Mouse (Mus musculus) lung, postnatal 0 days (tissue): ENCODE measurements around the gene Ttc13.

Experiments
- CTCF ChIP-seq: IDR thresholded peaks from 2 replicates; pipeline ENCODE4 v1.5.1; 2016; ENCODE audit warnings: antibody characterized with exemption, mild to moderate bottlenecking
- EP300 ChIP-seq: IDR thresholded peaks from 2 replicates; pipeline ENCODE4 v1.6.1; 2016; ENCODE audit warnings: antibody characterized with exemption, mild to moderate bottlenecking, control low read depth

GRCm38 (mm10) chr8:124763061-124763460, 41.3 kb upstream of the Ttc13 start:
- no peak for TF ChIP-seq EP300
- no peak for TF ChIP-seq CTCF
